Mouse (Mus musculus) C2C12 (cell line): Measurements from ENCODE around the gene Cbfa2t3. TPM values are rescaled to one million over a fixed set of nuclear protein-coding genes. Genes with fewer than 3 reads are reported as not detected.

Experiments used
- H3K27me3 ChIP-seq: one replicate; pipeline ENCODE4 v1.6.1; 2011; ENCODE audit not compliant: control insufficient read depth, insufficient read depth, insufficient read length
- H3K36me3 ChIP-seq: one replicate; pipeline ENCODE4 v1.6.1; 2011; ENCODE audit not compliant: control insufficient read depth, insufficient read depth
- H3K4me3 ChIP-seq: one replicate; pipeline ENCODE4 v1.5.1; 2011; ENCODE audit warnings: mild to moderate bottlenecking, control low read depth; ENCODE audit not compliant: poor library complexity, insufficient read depth, severe bottlenecking
- H3K79me2 ChIP-seq: one replicate; pipeline ENCODE4 v1.6.1; 2011; ENCODE audit not compliant: control insufficient read depth, insufficient read depth
- H3K79me3 ChIP-seq: one replicate; pipeline ENCODE4 v1.6.1; 2011; ENCODE audit warnings: low read depth, control low read depth
- H3ac ChIP-seq: one replicate; pipeline ENCODE3; 2011; ENCODE audit warnings: low read depth; ENCODE audit not compliant: control insufficient read depth, insufficient read length
- CEBPB ChIP-seq: IDR thresholded peaks from one replicate; pipeline ENCODE4 v1.6.1; 2011; ENCODE audit warnings: low read depth, mild to moderate bottlenecking, control low read depth, moderate library complexity
- CTCF ChIP-seq: IDR thresholded peaks from one replicate; pipeline ENCODE4 v1.5.1; 2011; ENCODE audit not compliant: control insufficient read depth, insufficient read depth, insufficient read length
- FOSL1 ChIP-seq: IDR thresholded peaks from one replicate; pipeline ENCODE4 v1.8.0; 2011; ENCODE audit warnings: mild to moderate bottlenecking, low read length; ENCODE audit not compliant: poor library complexity, insufficient read depth, severe bottlenecking
- MAX ChIP-seq: IDR thresholded peaks from one replicate; pipeline ENCODE4 v1.6.1; 2011; ENCODE audit warnings: mild to moderate bottlenecking, control low read depth
- MYOD1 ChIP-seq: IDR thresholded peaks from one replicate; pipeline ENCODE4 v1.6.1; 2011; ENCODE audit warnings: low read depth; ENCODE audit not compliant: control insufficient read depth, insufficient read length
- MYOG ChIP-seq: IDR thresholded peaks from one replicate; pipeline ENCODE4 v1.6.1; 2011; ENCODE audit not compliant: control insufficient read depth, insufficient read length; ENCODE audit errors: extremely low read depth
- USF1 ChIP-seq: IDR thresholded peaks from one replicate; pipeline ENCODE4 v1.6.1; 2011; ENCODE audit warnings: low read depth, mild to moderate bottlenecking, control low read depth, moderate library complexity
- polyA plus RNA-seq: library from polyadenylated mRNA; unstranded; fragments of >200 nt; fragmentation: generic; extraction: Trizol; gene quantifications from one replicate; pipeline ENCODE4 v1.2.1, GENCODE M21; 2012; ENCODE audit warnings: missing spikeins

The Cbfa2t3 gene
- polyA plus RNA-seq, 1 experiment = 0.15 TPM

DNA sequence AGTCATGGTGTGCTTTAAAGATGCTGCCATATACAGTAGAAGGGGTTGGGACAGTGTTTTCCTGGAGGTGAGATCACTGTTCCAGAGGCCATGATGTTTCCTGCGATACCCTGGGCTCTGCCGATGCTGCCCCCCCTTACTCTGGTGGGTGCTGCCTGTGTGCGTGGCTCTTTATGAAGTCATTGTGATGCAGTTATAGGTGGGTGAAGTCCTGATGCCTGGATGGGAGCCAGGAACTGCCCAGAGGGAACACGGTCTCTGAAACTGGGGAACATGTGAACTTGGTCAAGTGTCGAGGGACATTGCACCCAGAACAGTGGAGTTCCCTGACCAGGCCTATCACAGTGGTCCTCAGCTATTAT, 14.2 kb upstream of the Cbfa2t3 start:
- no peaks in the 10 kb centered on the region for H3K79me3 ChIP-seq
- H3K4me3 ChIP-seq = no peak overlapping the region
- H3K27me3 ChIP-seq = peaks cover 98% of the 10 kb centered on the region
- H3ac ChIP-seq = no peak overlapping the region
- H3K36me3 ChIP-seq = no peaks in the 10 kb centered on the region
- no peaks in the 10 kb centered on the region for H3K79me2 ChIP-seq
- no peak for TF ChIP-seq MYOG
- TF ChIP-seq CTCF = no peak
- no peak for TF ChIP-seq USF1
- no peak for TF ChIP-seq MYOD1
- TF ChIP-seq CEBPB = no peak
- no peak for TF ChIP-seq MAX
- TF ChIP-seq FOSL1 = no peak

DNA sequence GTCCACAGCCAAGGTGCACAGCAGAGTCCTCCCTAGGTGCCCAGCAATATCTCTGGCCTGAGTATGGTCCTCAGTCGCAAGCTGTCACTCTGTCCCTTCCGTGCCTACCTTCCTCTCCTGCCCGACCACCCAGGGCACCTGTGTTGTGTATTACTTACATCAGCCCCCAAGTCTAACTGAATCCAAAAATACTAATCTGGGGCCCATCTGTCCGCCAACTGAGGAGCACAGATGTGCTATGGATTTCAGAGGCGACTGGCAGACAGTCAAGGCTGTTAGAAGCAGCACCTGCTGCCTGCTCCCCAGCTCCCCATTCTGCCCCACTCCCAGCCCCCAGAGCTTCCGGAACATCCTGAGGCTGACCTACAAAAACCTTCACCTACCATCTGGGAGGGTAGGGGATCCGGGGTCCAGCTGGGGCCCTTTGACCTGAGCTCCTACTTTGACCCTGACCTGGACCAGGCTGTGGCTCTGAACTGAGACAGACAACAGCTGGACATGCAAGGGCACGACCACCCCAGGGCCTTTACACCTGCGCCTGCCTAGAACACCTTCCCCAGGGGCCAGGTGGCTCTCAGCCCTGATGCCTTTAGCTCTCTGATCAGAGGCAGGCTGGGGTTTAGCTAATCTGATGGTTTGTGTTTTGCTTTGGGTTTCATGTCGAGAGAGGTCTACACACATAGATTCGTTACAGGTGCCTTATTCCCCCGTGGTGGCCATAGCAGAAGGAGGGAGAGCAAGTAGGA, 13.7 kb upstream of the Cbfa2t3 start:
- TF ChIP-seq FOSL1 (no peak), CEBPB (no peak), CTCF (no peak), MYOG (no peak), USF1 (no peak), MAX (no peak)
- no peaks in the 10 kb centered on the region for H3K79me2 ChIP-seq
- no peak overlapping the region for H3ac ChIP-seq
- H3K4me3 ChIP-seq = no peak overlapping the region
- peaks cover 98% of the 10 kb centered on the region for H3K27me3 ChIP-seq
- no peaks in the 10 kb centered on the region for H3K79me3 ChIP-seq
- H3K36me3 ChIP-seq = no peaks in the 10 kb centered on the region

DNA sequence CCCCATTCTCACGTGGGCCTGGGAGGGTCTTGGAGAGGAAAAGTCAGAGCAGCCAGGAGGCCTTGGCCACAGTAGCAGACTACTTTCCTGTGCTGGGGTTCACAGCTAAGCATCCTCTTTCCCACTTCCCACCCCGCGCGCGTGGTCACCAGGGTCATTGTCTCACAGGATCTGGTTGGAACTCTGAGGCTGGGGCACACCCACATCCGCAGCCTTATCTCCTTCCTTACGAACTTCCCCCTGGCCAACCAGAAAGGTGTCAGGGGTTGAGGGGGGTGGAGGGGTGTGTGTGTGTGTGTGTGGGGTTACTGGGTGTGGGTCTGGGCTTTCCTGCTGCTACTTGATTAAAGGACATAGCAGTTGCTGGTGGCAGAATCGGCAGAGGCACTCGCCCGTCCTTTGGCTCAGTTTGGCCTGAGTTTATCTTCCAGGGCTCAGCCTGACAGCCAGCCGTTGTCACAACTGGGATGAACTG, 13.0 kb upstream of the Cbfa2t3 start:
- H3ac ChIP-seq = no peak overlapping the region
- H3K27me3 ChIP-seq = peaks cover 98% of the 10 kb centered on the region
- TF ChIP-seq MAX (no peak), USF1 (no peak), MYOG (no peak), MYOD1 (no peak), CTCF (no peak), FOSL1 (no peak), CEBPB (no peak)
- no peaks in the 10 kb centered on the region for H3K79me3 ChIP-seq
- H3K79me2 ChIP-seq = no peaks in the 10 kb centered on the region
- no peaks in the 10 kb centered on the region for H3K36me3 ChIP-seq
- H3K4me3 ChIP-seq = no peak overlapping the region

DNA sequence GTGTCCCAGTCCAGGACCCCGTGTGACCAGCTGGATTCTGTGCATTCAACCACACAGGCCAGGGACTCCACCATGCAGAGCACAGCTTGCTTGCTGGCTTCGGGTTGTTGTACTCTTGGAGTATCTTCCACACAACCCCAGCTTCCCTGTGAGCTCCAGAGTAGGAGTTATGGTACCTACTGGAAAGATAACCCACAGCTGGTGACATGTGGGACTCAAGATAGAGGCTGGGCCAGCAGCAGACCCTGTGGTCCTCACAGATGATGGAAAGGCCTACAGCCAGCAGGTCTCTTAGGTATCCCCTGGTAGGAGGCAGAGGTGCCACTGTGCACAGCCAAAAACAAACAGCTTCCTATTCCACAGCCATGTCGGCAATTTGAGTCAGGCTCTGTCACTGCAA, 12.6 kb upstream of the Cbfa2t3 start:
- TF ChIP-seq MYOD1 = no peak
- no peaks in the 10 kb centered on the region for H3K36me3 ChIP-seq
- H3K79me2 ChIP-seq = no peaks in the 10 kb centered on the region
- no peaks in the 10 kb centered on the region for H3K79me3 ChIP-seq
- H3ac ChIP-seq = no peak overlapping the region
- H3K4me3 ChIP-seq = no peak overlapping the region
- H3K27me3 ChIP-seq = peaks cover 98% of the 10 kb centered on the region

DNA sequence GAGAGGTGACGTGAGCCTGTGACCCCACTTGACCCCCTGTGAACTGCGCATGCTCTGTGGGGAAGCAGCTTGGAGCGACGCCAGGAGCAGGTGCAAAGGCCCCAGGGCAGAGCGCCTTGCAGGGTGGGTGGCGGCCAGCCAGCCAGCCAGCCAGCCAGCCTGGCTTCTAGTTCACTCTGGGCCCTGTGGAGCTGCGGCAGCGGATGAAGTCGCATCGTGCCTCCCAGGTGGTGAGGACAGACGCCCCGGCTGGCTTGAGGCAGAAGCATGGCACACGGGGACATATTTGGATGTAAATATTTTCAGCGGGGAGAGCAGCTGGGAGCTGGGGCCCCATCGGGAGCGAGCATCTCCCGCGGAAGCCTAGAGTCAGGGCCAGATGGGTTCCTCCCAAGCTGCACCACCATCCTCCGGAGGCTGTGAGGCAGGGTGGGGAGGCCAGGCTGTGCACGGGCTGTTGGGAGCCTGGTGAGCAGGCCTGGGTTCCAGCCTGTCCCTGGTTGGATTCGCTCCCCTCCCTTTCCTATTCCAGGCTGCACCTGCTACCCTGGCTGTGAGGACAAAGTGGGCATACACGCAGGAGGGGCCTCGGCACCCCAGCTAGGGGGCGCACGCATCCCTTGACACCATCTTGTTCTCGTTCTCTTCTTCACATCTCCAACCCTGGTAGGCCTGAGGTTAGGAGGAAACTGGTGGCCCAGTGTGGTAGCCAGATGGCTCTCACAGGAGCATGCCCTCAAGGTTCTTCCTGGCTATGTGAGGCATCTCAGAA, 10.6 kb upstream of the Cbfa2t3 start:
- H3K4me3 ChIP-seq = no peak overlapping the region
- no peaks in the 10 kb centered on the region for H3K79me2 ChIP-seq
- H3K36me3 ChIP-seq = no peaks in the 10 kb centered on the region
- H3K27me3 ChIP-seq = peaks cover 92% of the 10 kb centered on the region
- H3K79me3 ChIP-seq = no peaks in the 10 kb centered on the region
- H3ac ChIP-seq = no peak overlapping the region
- TF ChIP-seq MAX (no peak), USF1 (no peak), FOSL1 (no peak), CEBPB (no peak), CTCF (no peak), MYOD1 (no peak), MYOG (no peak)

DNA sequence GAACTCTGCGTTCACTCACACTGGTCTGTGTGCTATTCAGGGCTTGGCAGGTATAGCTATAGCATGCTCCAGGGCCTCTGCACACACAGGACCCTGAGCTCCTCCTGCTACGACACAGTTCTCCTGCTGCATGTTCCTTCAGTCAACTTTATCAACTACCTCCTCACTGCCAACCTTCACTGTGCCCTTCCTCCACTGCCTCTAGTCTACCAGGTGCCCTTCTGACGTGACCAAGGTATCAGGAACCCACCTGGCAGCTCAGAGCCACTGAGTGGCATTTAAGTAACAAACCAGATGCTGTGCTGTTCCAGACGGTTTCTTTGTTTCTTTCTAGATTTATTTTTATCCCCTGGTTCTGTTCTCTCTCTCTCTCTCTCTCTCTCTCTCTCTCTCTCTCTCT, 8.3 kb upstream of the Cbfa2t3 start:
- TF ChIP-seq USF1 (no peak), MYOG (no peak), MYOD1 (no peak), CTCF (no peak), CEBPB (no peak), FOSL1 (no peak), MAX (no peak)
- H3K79me3 ChIP-seq = no peaks in the 10 kb centered on the region
- H3K4me3 ChIP-seq = no peak overlapping the region
- H3K36me3 ChIP-seq = no peaks in the 10 kb centered on the region
- no peak overlapping the region for H3ac ChIP-seq
- peaks cover 88% of the 10 kb centered on the region for H3K27me3 ChIP-seq
- no peaks in the 10 kb centered on the region for H3K79me2 ChIP-seq
